Comparison of ENCODE assay signal across 8 mouse cellular contexts in genomic region chr6:115989607-115990006, GRCm38 (mm10). TPM values are rescaled to one million over a fixed set of nuclear protein-coding genes. Genes with fewer than 3 reads are reported as not detected.
A peak's percentile ranks its signal among the peaks of the same experiment; 100 is the strongest.
DNase-seq lines count a peak whose midpoint lies in the region; ATAC-seq and TF ChIP-seq lines count a peak whose summit lies in the region.

No protein-coding gene starts in this region.

- no peak overlapping the region for H3ac ChIP-seq in myocyte (ENCODE audit: control insufficient read depth, insufficient read length)

- H3K27me3 ChIP-seq in kidney, postnatal 0 days (ENCODE audit: insufficient read depth, low read length): no peaks in the 10 kb centered on the region; the same call in 1 of the 2 replicates
- peaks cover 23% of the 10 kb centered on the region for H3K27me3 ChIP-seq in embryonic facial prominence, embryonic 14.5 days (replicated peaks; ENCODE audit: control insufficient read depth, insufficient read depth, low read length)
- no peaks in the 10 kb centered on the region for H3K27me3 ChIP-seq in myocyte (ENCODE audit: control insufficient read depth, insufficient read depth, insufficient read length)

- 70% methylated on average over 4 of the region's 4 CpGs for WGBS in kidney, postnatal 0 days
- 61% methylated on average over 4 of the region's 4 CpGs for WGBS in embryonic facial prominence, embryonic 14.5 days

- no peak for TF ChIP-seq CTCF in kidney, postnatal 0 days (IDR thresholded peaks at IDR 0.05; ENCODE audit: low read depth)

- 0 out of 2 replicates have a peak overlapping the region, but pooled peaks have one; percentile 70 for H3K4me3 ChIP-seq in kidney, postnatal 0 days (replicated peaks; ENCODE audit: low read depth, low read length)
- no peak overlapping the region for H3K4me3 ChIP-seq in embryonic facial prominence, embryonic 14.5 days (ENCODE audit: low read depth, low read length)
- H3K4me3 ChIP-seq in myocyte: no peak overlapping the region

- H3K4me2 ChIP-seq in kidney, postnatal 0 days (ENCODE audit: low read length): peak overlapping the region; percentile 82
- H3K4me2 ChIP-seq in embryonic facial prominence, embryonic 14.5 days (ENCODE audit: low read depth, low read length): peak overlapping the region; percentile 93
- peak overlapping the region; percentile 87 for H3K4me2 ChIP-seq in myocyte (ENCODE audit: low read depth)

- H3K9ac ChIP-seq in kidney, postnatal 0 days (ENCODE audit: low read depth, low read length): no peak overlapping the region
- H3K9ac ChIP-seq in embryonic facial prominence, embryonic 14.5 days (ENCODE audit: low read depth, low read length): no peak overlapping the region; the same call in 1 of the 2 replicates

- no peak for TF ChIP-seq POLR2A in myocyte (IDR thresholded peaks at IDR 0.05; ENCODE audit: insufficient read length, low read depth)

- peaks cover 52% of the 10 kb centered on the region for H3K4me1 ChIP-seq in kidney, postnatal 0 days (replicated peaks; ENCODE audit: insufficient read depth, low read length)
- peaks cover 45% of the 10 kb centered on the region for H3K4me1 ChIP-seq in embryonic facial prominence, embryonic 14.5 days (ENCODE audit: control insufficient read depth, insufficient read depth, low read length)

- no peaks in the 10 kb centered on the region for H3K36me3 ChIP-seq in kidney, postnatal 0 days (ENCODE audit: insufficient read depth, low read length)
- H3K36me3 ChIP-seq in embryonic facial prominence, embryonic 14.5 days (ENCODE audit: control insufficient read depth, insufficient read depth, low read length): no peaks in the 10 kb centered on the region
- H3K36me3 ChIP-seq in myocyte (ENCODE audit: control insufficient read depth, insufficient read depth): no peaks in the 10 kb centered on the region

- no peak for ATAC-seq in kidney, postnatal 0 days (replicated peaks; ENCODE audit: low FRiP score, low read depth)
- peak; percentile 42 for ATAC-seq in CD4-positive, CD25-positive, alpha-beta regulatory T cell, adult 4 months
- no peak for ATAC-seq in embryonic facial prominence, embryonic 14.5 days (ENCODE audit: low read depth)

- H3K27ac ChIP-seq in kidney, postnatal 0 days: no peak overlapping the region
- H3K27ac ChIP-seq in embryonic facial prominence, embryonic 14.5 days (replicated peaks; ENCODE audit: low read depth, low read length): no peak overlapping the region

- no peaks in the 10 kb centered on the region for H3K9me3 ChIP-seq in kidney, postnatal 0 days (replicated peaks; ENCODE audit: low read length)
- H3K9me3 ChIP-seq in embryonic facial prominence, embryonic 14.5 days (ENCODE audit: control insufficient read depth, low read length): no peaks in the 10 kb centered on the region

- no peak for DNase-seq in kidney, postnatal 0 days (ENCODE audit: low spot score)
- no peak for DNase-seq in kidney, postnatal 14 days
- no peak for DNase-seq in embryonic facial prominence, embryonic 14.5 days (ENCODE audit: low spot score)
- DNase-seq in urinary bladder, postnatal 36 days (ENCODE audit: low spot score in 2 of 2): no peak
- no peak for DNase-seq in frontal cortex, postnatal 10 days (ENCODE audit: low spot score in 2 of 2)
- no peak for DNase-seq in urinary bladder, adult 2 months (ENCODE audit: low spot score)

- peaks cover 49% of the 10 kb centered on the region for H3K79me2 ChIP-seq in myocyte (ENCODE audit: control insufficient read depth, insufficient read depth)

TF ChIP-seq in myocyte, 11 proteins besides CTCF, POLR2A, EP300 and RAD21:
- peak in 2 of 3 experiments; percentile 86 to 94 for TF ChIP-seq MYOD1 (IDR thresholded peaks at IDR 0.05; ENCODE audit: control insufficient read depth in 1 of 3, insufficient read length in 2 of 3, low read depth in 2 of 3)
- peak in 2 of 3 experiments; percentile 67 to 87 for TF ChIP-seq MYOG (IDR thresholded peaks at IDR 0.05; ENCODE audit: control insufficient read depth in 1 of 3, insufficient read depth in 1 of 3, insufficient read length in 2 of 3, low read depth in 2 of 3)
- TF ChIP-seq TCF3 (IDR thresholded peaks at IDR 0.05; ENCODE audit: insufficient read length, low read depth): peak; percentile 30
- TF ChIP-seq REST (IDR thresholded peaks at IDR 0.05; ENCODE audit: insufficient read depth, insufficient read length): no peak

RNA-seq across cellular contexts. Expression of gene Plxnd1, which starts 5.2 kb away (rescaled TPM):
- 42.3 and 42.4 TPM in 2 replicates for polyA plus RNA-seq in kidney, postnatal 0 days (2015; fragmentation: Nextera tagmentation; extraction: Ambion mirVana)
- 1 to 10 TPM; 4.7 to 6.2 TPM for polyA plus RNA-seq in CD4-positive, CD25-positive, alpha-beta regulatory T cell, adult 4 months (2017; shearing (Covaris generic))
- polyA plus RNA-seq in embryonic facial prominence, embryonic 14.5 days (2014; fragmentation: Nextera tagmentation; extraction: Ambion mirVana): 45.5 and 46.9 TPM in 2 replicates
- polyA plus RNA-seq in myocyte (2012; fragmentation: generic; extraction: Trizol): 39.4 TPM
- polyA plus RNA-seq in urinary bladder, adult 2 months (2012; rRNA removed): 35.8 and 45.2 TPM in 2 replicates

RNA-seq across cellular contexts. Expression of gene H1foo, which starts 44.9 kb away (rescaled TPM):
- polyA plus RNA-seq in kidney, postnatal 0 days (2015; fragmentation: Nextera tagmentation; extraction: Ambion mirVana): not detected in 2 replicates
- polyA plus RNA-seq in CD4-positive, CD25-positive, alpha-beta regulatory T cell, adult 4 months (2017; shearing (Covaris generic)): not detected
- not detected in 2 replicates for polyA plus RNA-seq in embryonic facial prominence, embryonic 14.5 days (2014; fragmentation: Nextera tagmentation; extraction: Ambion mirVana)
- not detected for polyA plus RNA-seq in myocyte (2012; fragmentation: generic; extraction: Trizol)
- not detected in 2 replicates for polyA plus RNA-seq in urinary bladder, adult 2 months (2012; rRNA removed)

RNA-seq across cellular contexts. Expression of gene Rho, which starts 58.1 kb away (rescaled TPM):
- not detected in 2 replicates for polyA plus RNA-seq in kidney, postnatal 0 days (2015; fragmentation: Nextera tagmentation; extraction: Ambion mirVana)
- not detected for polyA plus RNA-seq in CD4-positive, CD25-positive, alpha-beta regulatory T cell, adult 4 months (2017; shearing (Covaris generic))
- 0.51 and 1.0 TPM in 2 replicates for polyA plus RNA-seq in embryonic facial prominence, embryonic 14.5 days (2014; fragmentation: Nextera tagmentation; extraction: Ambion mirVana)
- polyA plus RNA-seq in myocyte (2012; fragmentation: generic; extraction: Trizol): 0.19 TPM
- polyA plus RNA-seq in urinary bladder, adult 2 months (2012; rRNA removed): 0.44 and 0.66 TPM in 2 replicates
